Mouse (Mus musculus) ovary, postnatal 36 days (tissue): ENCODE data around the gene U2af1l4.

Experiments used
- DNase-seq: peaks from one replicate; pipeline ENCODE4 v3.0.0; 2022; ENCODE audit warnings: low spot score, mixed read lengths

The U2af1l4 gene

GRCm38 (mm10) chr7:30586455-30587020 lies 23.4 kb downstream of the U2af1l4 start:
- no peak for DNase-seq

GRCm38 (mm10) chr7:30587842-30588667 lies 25.0 kb downstream of the U2af1l4 start:
- no peak for DNase-seq

GRCm38 (mm10) chr7:30588676-30589434 lies 25.8 kb downstream of the U2af1l4 start, which contains the start of gene Kmt2b:
TSS of gene Kmt2b (minus strand) at chr7:30588726.
- DNase-seq, result peak; percentile 98

GRCm38 (mm10) chr7:30589435-30590301 lies 26.6 kb downstream of the U2af1l4 start:
- peak; percentile 83 for DNase-seq

DNA sequence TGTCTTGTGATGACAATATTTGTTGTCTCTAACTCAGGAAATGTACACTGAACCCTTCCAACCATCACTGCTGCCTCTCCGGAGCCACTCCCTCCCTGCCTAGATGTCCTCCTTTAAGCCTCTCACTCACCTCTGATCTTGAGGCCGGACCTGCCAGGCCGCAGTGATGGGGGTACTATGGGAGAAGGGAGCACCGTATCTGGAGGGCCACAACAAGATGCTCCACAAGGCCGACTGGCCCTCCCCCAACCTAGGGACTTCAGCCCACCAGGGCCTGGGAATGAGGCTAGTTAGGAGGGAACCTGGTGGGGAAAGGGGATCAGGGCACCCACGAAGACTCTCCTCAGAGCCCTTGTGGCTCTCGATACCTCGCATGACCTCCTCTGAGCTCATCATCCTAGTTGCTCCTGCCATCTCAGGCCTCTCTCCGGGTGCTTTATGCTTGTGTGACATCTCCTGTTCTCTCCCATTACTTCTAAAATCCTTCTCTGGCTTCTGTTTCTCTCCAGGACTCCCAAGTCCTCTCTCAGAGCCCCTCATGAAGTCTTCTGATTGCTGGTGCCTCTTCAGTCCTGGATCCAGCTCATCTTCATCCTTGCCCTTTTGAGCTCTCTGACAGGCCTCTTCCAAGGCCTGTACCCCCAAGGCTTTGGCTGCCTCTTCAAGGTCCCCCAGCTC lies 28.0 kb downstream of the U2af1l4 start:
- no peak for DNase-seq

GRCm38 (mm10) chr7:30591605-30591951 lies 28.5 kb downstream of the U2af1l4 start:
- DNase-seq, result no peak

- no peak for DNase-seq
These were observed 29.8 kb downstream of the U2af1l4 start for GRCm38 (mm10) chr7:30592772-30593423.

- no peak for DNase-seq
These were observed 30.7 kb downstream of the U2af1l4 start for GRCm38 (mm10) chr7:30593579-30594509.

GRCm38 (mm10) chr7:30594510-30595024 lies 31.5 kb downstream of the U2af1l4 start:
- no peak for DNase-seq

GRCm38 (mm10) chr7:30596093-30596492 lies 33.0 kb downstream of the U2af1l4 start:
- no peak for DNase-seq

GRCm38 (mm10) chr7:30596811-30597210 lies 33.7 kb downstream of the U2af1l4 start:
- DNase-seq, result no peak

GRCm38 (mm10) chr7:30598786-30599185 lies 35.7 kb downstream of the U2af1l4 start, which contains the start of gene Zbtb32:
TSS of gene Zbtb32 (minus strand) at chr7:30598909.
- DNase-seq, result no peak

GRCm38 (mm10) chr7:30599933-30600353 lies 36.8 kb downstream of the U2af1l4 start:
- peak; percentile 83 for DNase-seq

DNA sequence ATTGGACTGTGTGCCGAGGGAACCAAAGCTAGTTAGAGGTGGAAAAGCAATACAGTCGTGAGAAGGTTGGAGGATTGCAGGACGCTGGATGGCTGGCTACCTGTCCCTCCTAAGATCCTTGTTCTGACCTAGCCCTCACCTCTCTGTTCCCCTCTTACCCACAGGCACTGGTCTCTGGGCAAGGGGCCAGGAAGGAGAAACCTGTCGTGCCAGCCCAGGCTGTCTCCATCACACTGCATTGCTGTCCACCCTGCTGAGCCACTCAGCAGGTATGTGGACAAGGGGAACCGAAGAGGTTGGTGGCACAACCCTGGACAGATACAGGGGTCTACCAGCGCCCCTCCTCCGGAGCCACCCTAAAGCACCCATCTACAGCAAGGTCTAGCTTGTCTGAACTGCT lies 37.5 kb downstream of the U2af1l4 start:
- no peak for DNase-seq

DNA sequence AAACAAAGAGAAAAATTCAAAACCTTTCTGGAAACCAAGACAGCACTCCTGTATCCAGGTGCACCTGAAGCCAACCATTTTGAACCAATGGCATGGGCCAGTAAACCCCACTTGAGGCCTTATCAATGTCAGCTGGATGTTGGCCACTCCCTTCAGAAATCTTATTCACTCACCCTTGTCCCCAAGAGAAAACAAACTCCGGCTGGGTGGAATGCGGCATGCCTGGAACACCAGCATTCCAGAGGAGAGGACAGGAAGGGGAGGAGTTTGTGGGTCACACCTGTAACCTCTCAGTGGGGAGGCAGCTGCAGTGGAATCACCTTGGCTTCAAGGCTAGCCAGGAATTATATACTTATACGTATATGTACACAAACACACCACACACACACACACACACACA lies 39.5 kb downstream of the U2af1l4 start:
- DNase-seq, result no peak

DNA sequence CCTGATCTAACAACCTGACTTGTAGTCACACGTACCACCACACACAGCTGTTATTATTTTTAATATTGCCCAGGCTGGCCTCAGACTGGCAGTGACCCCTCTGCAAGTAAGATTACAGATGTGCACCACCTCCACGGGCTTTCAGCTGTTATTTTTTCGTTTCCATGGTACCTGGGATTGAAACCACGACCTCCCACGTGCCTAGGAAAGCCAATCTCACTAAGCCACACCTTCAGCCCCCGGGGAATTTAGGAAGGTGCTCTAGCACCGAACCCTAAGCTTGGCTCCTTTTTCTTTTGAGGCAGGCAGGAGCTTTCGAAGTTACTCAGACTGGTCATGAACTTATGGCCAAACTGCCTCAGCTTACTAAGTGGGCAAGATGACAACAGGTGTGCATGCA lies 41.3 kb downstream of the U2af1l4 start:
- no peak for DNase-seq

- no peak for DNase-seq
These were observed 41.8 kb downstream of the U2af1l4 start for GRCm38 (mm10) chr7:30604944-30605343.

GRCm38 (mm10) chr7:30607706-30608309 lies 44.7 kb downstream of the U2af1l4 start:
- DNase-seq, result peak; percentile 49

DNA sequence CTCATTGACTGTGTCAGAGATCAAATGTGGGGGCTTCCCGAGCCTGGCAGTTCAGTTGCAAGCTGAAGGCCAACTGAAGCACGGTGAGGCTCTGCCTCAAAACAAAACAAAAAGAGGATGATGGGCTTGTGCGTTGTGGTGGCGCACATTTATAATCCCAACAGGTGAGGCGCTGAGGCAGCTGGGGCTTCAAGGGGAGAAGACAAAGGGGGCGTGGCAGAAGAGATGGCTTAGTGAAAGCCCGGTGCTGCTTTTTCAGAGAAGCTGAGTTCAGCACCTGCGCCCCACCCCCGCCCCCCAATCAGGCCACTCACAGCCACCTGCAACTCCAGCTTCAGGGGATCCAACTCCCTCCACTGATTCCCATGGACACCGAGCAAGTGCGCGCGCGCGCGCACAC lies 45.4 kb downstream of the U2af1l4 start:
- no peak for DNase-seq
